Comparison of ENCODE assay signal across 9 mouse cellular contexts in the genomic region with DNA sequence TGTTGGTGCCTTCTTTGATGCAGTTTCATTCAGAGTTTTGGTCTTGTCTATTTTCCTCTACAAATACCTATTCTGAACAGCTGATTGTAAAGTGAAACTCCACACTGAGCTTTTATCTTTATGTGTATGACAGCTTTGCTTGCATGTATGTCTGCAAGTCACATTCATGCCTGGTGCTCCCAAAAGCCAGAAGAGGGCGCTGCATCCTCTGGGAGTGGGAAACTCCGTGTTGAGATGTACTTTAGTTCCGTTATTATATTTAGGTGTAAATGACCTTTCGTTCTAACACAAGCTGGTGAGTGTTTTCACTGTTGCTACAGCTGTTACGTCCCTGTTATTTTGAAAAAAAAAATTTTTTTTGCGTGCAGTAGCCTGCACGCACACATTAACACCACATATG. TPM values are rescaled to one million over a fixed set of nuclear protein-coding genes. Genes with fewer than 3 reads are reported as not detected.
DNase-seq lines count a peak whose midpoint lies in the region; ATAC-seq and TF ChIP-seq lines count a peak whose summit lies in the region.
"Had no signal": no experiment of that assay in that cellular context is flagged by ENCODE, and none has a peak within 500 bp of the region (broad histone marks: within the 10 kb centered on the region; RNA-seq: fewer than 3 reads in every experiment).

No protein-coding gene starts in this region.

- H3K9me3 ChIP-seq in kidney, embryonic 14.5 days (ENCODE audit: control insufficient read depth, low read length): no peaks in the 10 kb centered on the region
- H3K9me3 ChIP-seq in lung, embryonic 14.5 days (ENCODE audit: low read depth, low read length): no peaks in the 10 kb centered on the region

- no peaks in the 10 kb centered on the region for H3K27me3 ChIP-seq in kidney, embryonic 14.5 days (ENCODE audit: control insufficient read depth, insufficient read depth, low read length)
- H3K27me3 ChIP-seq in lung, embryonic 14.5 days (ENCODE audit: insufficient read depth, low read length): no peaks in the 10 kb centered on the region

- no peaks in the 10 kb centered on the region for H3K4me1 ChIP-seq in kidney, embryonic 14.5 days (ENCODE audit: control insufficient read depth, insufficient read depth, low read length)
- H3K4me1 ChIP-seq in lung, embryonic 14.5 days (ENCODE audit: insufficient read depth): no peaks in the 10 kb centered on the region; the same call in 1 of the 2 replicates

- no peak overlapping the region for H3K9ac ChIP-seq in kidney, embryonic 14.5 days (ENCODE audit: low read depth, low read length)
- H3K9ac ChIP-seq in lung, embryonic 14.5 days: no peak overlapping the region

- TF ChIP-seq CTCF in lung, embryonic 14.5 days (IDR thresholded peaks at IDR 0.05; ENCODE audit: low read depth): peak; percentile 60

- WGBS in kidney, embryonic 14.5 days: 53% methylated on average over 7 of the region's 7 CpGs
- 49% methylated on average over 7 of the region's 7 CpGs for WGBS in lung, embryonic 14.5 days

- peak; percentile 49 to 73 for DNase-seq in adrenal gland, adult (ENCODE audit: inconsistent age in 2 of 2, low spot score in 1 of 2)
- DNase-seq in adrenal gland, adult 8-10 months: no peak
- peak; percentile 51 to 53 for DNase-seq in kidney, postnatal 25 days
- peak; percentile 21 for DNase-seq in CD4-positive helper T cell, adult 2 months (ENCODE audit: low read depth, low spot score)
- DNase-seq in c-Kit-positive CD71-positive TER-119-negative erythroid progenitor cells, embryonic 14.5 days (ENCODE audit: low read depth): peak; percentile 55
- peak; percentile 73 for DNase-seq in lung, embryonic 14.5 days
- no peak for DNase-seq in MN1 (ENCODE audit: low spot score)

- H3K36me3 ChIP-seq in kidney, embryonic 14.5 days (ENCODE audit: control insufficient read depth, insufficient read depth, low read length): no peaks in the 10 kb centered on the region
- H3K36me3 ChIP-seq in lung, embryonic 14.5 days (ENCODE audit: insufficient read depth): no peaks in the 10 kb centered on the region

- H3K27ac ChIP-seq in kidney, embryonic 14.5 days (ENCODE audit: low read depth, low read length): no peak overlapping the region
- no peak overlapping the region for H3K27ac ChIP-seq in lung, embryonic 14.5 days (ENCODE audit: low read depth)
- H3K27ac ChIP-seq: macrophage had no signal

- no peak for ATAC-seq in kidney, embryonic 14.5 days (ENCODE audit: low FRiP score, low TSS enrichment)
- no peak for ATAC-seq in lung, embryonic 14.5 days (ENCODE audit: insufficient read depth)

- no peak overlapping the region for H3K4me3 ChIP-seq in kidney, embryonic 14.5 days (ENCODE audit: low read length)
- no peak overlapping the region for H3K4me3 ChIP-seq in lung, embryonic 14.5 days (ENCODE audit: low read depth, low read length)

- H3K4me2 ChIP-seq in kidney, embryonic 14.5 days (replicated peaks; ENCODE audit: low read depth, low read length): no peak overlapping the region
- H3K4me2 ChIP-seq in lung, embryonic 14.5 days: no peak overlapping the region

RNA-seq across cellular contexts. Expression of a gene that starts 48.1 kb away (rescaled TPM):
- 10 to 100 TPM; 34.1 to 53.4 (median 41.2) TPM for total RNA-seq in adrenal gland, adult 8-10 months (2022)
- polyA plus RNA-seq in kidney, embryonic 14.5 days (2014; fragmentation: Nextera tagmentation; extraction: Ambion mirVana): 21.1 and 30.0 TPM in 2 replicates
- 20.4 and 21.2 TPM in 2 replicates for polyA plus RNA-seq in lung, embryonic 14.5 days (2014; fragmentation: Nextera tagmentation; extraction: Ambion mirVana)

Comparison
In these comparisons a context has a peak if more than half of its experiments do, and no peak if none do; other contexts are left out.
1. DNase-seq: peak in adrenal gland, adult (2 of 2), kidney, postnatal 25 days (2 of 2), CD4-positive helper T cell, adult 2 months (single experiment), c-Kit-positive CD71-positive TER-119-negative erythroid progenitor cells, embryonic 14.5 days (single experiment) and lung, embryonic 14.5 days (single experiment); none in adrenal gland, adult 8-10 months (single experiment) and MN1 (single experiment).